Mouse (Mus musculus): ENCODE measurements around the gene Mif4gd. TPM values are rescaled to one million over a fixed set of nuclear protein-coding genes. Genes with fewer than 3 reads are reported as not detected.
"Not testable (repeated sequence)": the region's sequence is repeated elsewhere in the genome, so short reads cannot be mapped to it uniquely, and the experiment has no call there.

The Mif4gd gene
- total RNA-seq (2015; ENCODE audit: low replicate concordance) (13.0 and 26.1 TPM in 2 replicates), total RNA-seq (2017; ENCODE audit: low replicate concordance) (10.3 and 11.9 TPM in 2 replicates)

GRCm38 (mm10) chr11:115612410-115613137, at the start of gene Mif4gd:
Gene Mif4gd (minus strand): TSS chr11:115612969.
- peak; percentile 86 for ATAC-seq (replicated peaks; ENCODE audit: low FRiP score, poor library complexity, severe bottlenecking)

DNA sequence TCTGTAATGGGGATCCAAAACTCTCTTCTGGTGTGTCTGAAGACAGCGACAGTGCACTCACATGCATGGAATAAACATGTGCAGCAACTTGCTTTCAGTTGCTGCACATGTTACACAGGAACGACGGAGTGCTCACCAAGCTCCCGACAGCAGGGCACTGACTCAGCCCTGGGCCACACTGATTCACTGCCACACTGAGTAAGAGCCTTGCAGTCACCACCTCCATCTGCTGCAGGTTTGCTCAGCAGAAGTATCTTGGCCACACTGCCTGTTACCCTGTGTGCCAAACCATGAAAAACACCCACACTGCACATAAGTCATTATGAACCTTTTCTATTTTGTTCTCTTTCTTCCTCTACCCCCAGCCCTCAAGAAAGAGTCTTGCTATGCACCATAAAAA, 47.6 kb upstream of the Mif4gd start:
- no peak for ATAC-seq (replicated peaks; ENCODE audit: low FRiP score, poor library complexity, severe bottlenecking)

- ATAC-seq (replicated peaks; ENCODE audit: low FRiP score, poor library complexity, severe bottlenecking): no peak
Measured at GRCm38 (mm10) chr11:115658521-115658920, 45.8 kb upstream of the Mif4gd start.

GRCm38 (mm10) chr11:115654128-115654527, 41.4 kb upstream of the Mif4gd start:
- no peak for ATAC-seq (replicated peaks; ENCODE audit: low FRiP score, poor library complexity, severe bottlenecking)

GRCm38 (mm10) chr11:115653194-115653593, 40.4 kb upstream of the Mif4gd start:
- no peak for ATAC-seq (replicated peaks; ENCODE audit: low FRiP score, poor library complexity, severe bottlenecking)

- no peak for ATAC-seq (replicated peaks; ENCODE audit: low FRiP score, poor library complexity, severe bottlenecking)
Measured at GRCm38 (mm10) chr11:115651680-115652079, 38.9 kb upstream of the Mif4gd start.

GRCm38 (mm10) chr11:115649706-115650105, 36.9 kb upstream of the Mif4gd start:
- no peak for ATAC-seq (replicated peaks; ENCODE audit: low FRiP score, poor library complexity, severe bottlenecking)

DNA sequence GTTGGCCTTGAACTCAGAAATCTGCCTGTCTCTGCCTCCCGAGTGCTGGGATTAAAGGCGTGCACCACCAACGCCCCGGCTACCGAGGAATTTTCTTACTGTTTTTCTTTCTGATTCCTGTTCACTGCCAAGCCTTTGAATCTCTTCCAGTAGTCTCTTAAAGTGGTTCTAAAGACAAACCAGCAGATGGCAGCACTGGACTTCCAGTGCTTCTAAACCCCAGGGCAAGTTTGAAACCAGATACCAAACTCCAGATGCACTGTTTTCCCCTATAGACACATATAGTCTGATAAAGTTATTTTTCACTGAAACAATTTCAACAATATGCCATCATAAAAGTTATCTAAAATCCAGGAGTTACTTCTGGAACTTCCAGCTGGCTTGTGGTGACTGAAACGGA, 34.7 kb upstream of the Mif4gd start:
- peak; percentile 62; the same call in 1 of the 2 replicates for ATAC-seq (replicated peaks; ENCODE audit: low FRiP score, poor library complexity, severe bottlenecking)

- no peak for ATAC-seq (replicated peaks; ENCODE audit: low FRiP score, poor library complexity, severe bottlenecking)
Measured at GRCm38 (mm10) chr11:115646439-115646838, 33.7 kb upstream of the Mif4gd start.

- ATAC-seq (replicated peaks; ENCODE audit: low FRiP score, poor library complexity, severe bottlenecking): not testable (repeated sequence)
Measured at GRCm38 (mm10) chr11:115645498-115645897, 32.7 kb upstream of the Mif4gd start.

DNA sequence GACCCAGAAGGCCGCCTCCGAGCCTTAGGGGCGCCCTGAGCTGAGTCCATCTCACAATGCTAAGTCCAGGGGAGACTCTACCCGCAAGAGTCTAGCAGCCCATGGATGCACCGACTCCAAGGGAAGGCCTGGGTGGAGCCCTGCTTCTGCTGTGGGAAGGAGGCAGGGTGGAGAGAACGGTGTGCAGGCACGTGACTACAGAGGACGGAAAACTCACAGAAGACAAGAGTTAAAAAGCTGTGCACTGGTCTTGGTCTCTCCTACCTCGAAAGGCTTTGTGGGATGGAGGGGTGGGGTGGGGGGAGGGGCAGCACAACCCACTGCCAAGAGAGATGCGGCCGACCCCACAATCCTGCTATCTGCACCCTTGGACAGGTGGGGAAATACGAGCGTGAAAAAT, 31.5 kb upstream of the Mif4gd start:
- no peak for ATAC-seq (replicated peaks; ENCODE audit: low FRiP score, poor library complexity, severe bottlenecking)

- no peak for ATAC-seq (replicated peaks; ENCODE audit: low FRiP score, poor library complexity, severe bottlenecking)
Measured at GRCm38 (mm10) chr11:115643265-115643664, 30.5 kb upstream of the Mif4gd start.

DNA sequence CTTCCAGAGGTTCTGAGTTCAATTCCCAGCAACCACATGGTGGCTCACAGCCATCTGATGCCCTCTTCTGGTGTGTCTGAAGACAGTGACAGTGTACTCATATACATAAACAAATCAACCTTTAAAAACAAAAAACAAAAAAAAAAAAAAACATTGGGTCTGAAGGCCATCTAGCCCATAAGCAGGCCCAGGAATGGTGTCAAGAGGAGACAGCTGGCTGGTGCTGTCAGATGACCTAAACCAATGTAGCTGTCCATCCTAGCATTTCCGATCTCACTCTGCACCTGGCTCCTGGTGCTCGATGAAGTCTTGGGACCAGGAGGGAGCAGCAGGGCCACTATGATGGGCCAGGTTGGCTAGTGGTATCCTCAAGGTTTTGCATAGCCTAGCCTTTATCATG, 29.9 kb upstream of the Mif4gd start:
- ATAC-seq (replicated peaks; ENCODE audit: low FRiP score, poor library complexity, severe bottlenecking): no peak

- 0 out of 2 replicates have a peak, but pooled peaks have one; percentile 17 for ATAC-seq (replicated peaks; ENCODE audit: low FRiP score, poor library complexity, severe bottlenecking)
Measured at GRCm38 (mm10) chr11:115641664-115642036, 28.9 kb upstream of the Mif4gd start.

DNA sequence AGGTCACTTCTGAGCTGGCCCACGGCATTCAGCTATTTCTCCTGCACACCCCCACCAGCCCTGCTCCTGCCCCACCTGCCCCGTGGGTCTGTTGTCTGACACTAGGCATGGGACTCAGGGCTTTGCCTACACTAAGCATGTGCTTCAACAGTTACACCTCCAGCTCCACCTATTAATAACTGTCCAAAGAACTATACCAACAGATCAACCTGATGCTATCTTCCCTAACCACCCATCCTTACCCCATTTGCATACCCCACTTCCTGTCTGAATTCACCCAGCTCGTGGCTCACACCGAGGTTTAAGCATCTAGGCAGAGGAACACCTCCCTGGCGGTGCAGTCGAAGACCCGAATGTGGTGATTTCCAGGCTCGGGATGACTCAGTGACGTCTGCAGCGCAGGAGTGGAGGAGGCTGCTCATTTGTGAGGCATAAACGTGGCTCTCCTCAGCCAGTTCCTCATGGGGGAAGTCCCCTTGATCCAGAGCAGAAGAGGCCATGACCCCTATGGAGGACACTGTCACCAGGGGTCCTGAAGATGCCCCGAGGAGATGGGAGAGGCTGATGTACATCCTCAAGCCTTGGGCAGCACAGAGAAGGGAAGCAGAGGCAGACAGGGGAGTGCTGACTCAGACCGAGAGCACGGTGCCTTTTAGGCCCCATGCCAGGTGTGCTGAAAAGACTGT, 28.4 kb upstream of the Mif4gd start:
- ATAC-seq (replicated peaks; ENCODE audit: low FRiP score, poor library complexity, severe bottlenecking): 0 out of 2 replicates have a peak, but pooled peaks have one; percentile 23

GRCm38 (mm10) chr11:115640311-115640828, 27.6 kb upstream of the Mif4gd start:
- ATAC-seq (replicated peaks; ENCODE audit: low FRiP score, poor library complexity, severe bottlenecking): no peak

- ATAC-seq (replicated peaks; ENCODE audit: low FRiP score, poor library complexity, severe bottlenecking): no peak
Measured at GRCm38 (mm10) chr11:115639540-115639939, 26.8 kb upstream of the Mif4gd start.

GRCm38 (mm10) chr11:115638498-115639409, 26.0 kb upstream of the Mif4gd start:
- no peak for ATAC-seq (replicated peaks; ENCODE audit: low FRiP score, poor library complexity, severe bottlenecking)

DNA sequence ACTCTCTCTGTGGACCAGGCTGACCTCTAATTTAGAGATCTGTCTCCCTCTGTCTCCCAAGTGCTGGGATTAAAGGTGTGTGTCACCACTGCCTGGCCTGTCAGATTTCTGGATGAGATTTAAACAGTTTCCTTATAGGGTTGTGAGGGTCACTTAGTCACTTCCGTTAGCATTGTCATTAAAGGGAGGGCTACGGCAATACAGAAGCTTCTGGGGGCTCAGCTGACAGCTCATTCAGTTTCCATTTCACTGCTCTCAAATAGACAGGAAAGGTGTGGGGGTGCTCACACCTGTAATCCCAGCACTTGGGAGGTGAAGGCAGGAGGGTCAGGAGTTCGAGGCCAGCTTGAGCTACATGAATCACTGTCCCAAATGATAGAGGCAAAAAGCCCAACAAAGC, 24.2 kb upstream of the Mif4gd start:
- ATAC-seq (replicated peaks; ENCODE audit: low FRiP score, poor library complexity, severe bottlenecking): no peak

GRCm38 (mm10) chr11:115635484-115635883, 22.7 kb upstream of the Mif4gd start:
- no peak for ATAC-seq (replicated peaks; ENCODE audit: low FRiP score, poor library complexity, severe bottlenecking)
